Mouse (Mus musculus) NIH3T3 (cell line): ENCODE results near the gene Pde5a.

Experiments
- DNase-seq: peaks from one replicate; pipeline ENCODE4 v3.0.0-alpha.2; 2012; ENCODE audit warnings: low read depth

The Pde5a gene

DNA sequence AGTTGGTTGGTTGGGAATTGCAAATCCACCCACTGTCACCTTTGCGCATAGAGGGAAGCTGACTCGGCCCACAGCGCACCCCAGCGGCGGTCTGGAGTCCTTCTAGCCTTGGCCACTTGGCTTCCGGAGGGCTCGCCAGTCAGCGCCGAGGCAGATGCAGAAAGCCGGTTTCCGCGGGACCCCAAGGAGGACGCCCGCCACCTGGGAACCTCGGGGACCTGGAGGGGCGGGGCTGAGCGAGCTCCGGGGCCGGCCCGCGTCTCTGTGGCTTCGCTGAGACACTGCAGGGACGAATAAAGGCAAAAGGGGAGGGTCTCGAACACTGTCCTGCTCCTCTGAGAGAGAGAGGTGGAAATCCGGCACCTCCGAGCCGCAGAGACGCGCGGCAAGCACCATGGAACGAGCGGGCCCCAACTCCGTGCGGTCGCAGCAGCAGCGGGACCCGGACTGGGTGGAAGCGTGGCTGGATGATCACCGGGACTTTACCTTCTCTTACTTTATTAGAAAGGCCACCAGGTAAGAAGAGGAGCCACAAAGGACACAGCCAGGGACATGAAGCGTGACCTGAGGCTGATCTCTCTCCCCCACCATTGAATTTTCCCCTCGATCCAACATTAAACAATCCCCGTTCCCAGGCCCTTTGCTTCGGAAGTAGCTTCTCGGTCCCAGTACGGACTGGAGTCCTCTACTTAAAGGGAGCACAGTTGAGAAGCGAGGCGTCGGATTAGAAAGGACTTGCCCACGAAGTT lies at the start of gene Pde5a:
Gene Pde5a, plus strand, starts transcription at position 96 of the 749 bp plus-strand sequence.
- DNase-seq = no peak

DNA sequence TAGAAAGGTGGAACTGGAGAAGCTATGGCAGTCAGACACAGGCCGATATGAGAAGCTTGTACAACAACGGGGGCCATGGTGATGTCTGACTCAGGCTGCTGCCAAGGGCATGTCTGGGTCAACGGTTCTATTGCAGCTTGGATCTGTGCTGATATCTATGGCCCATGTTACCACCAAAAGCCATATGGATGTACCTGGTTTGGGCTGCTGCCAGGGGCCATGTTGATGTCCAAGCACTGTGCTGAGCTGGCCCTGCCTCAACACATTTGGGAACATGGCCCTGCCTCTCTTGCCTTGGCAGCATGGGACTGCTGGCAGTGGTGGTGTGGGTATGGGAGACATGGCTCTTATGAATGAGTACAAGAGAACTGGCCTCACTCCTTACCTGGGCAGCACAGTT lies 47.9 kb upstream of the Pde5a start:
- DNase-seq = no peak

DNA sequence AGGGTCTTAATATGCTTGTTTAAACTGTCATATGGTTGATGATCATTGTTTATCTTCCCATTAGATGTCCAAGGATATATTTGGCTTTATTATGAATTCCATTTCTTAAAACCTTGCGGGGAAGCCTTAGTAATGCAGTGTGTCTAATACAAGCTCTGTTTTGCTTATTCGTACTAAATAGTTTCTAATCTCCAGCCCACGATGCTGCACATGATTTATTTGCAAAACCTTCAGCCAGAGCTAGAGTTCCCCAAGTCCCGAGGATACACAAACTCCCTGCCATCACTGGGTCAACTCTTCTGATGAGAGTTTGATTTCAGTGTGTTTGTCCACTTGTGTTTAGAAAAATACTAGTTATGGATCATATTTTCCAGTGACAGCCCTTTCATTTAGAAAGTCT lies 46.4 kb upstream of the Pde5a start:
- DNase-seq = no peak

DNA sequence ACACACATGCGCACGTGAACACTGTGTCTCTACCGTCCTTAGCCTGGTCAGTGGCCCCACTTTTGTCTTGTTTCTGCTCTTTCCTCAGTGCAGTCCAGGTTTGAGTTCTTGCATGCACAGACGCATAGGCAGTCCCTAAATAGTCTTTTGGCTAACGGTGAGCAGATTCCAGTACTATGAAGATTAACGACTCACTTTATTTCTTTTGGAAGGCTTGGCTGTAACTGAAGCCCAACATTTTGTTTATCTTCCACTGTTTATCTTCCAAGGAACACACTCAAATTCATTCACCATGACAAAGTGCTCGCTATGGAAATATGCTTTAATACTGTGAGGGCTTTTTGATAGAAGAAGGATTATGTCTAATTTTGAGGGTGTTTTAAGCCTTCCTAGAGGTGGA lies 43.9 kb upstream of the Pde5a start:
- DNase-seq = peak; percentile 71

- DNase-seq = no peak
Measured at GRCm38 (mm10) chr3:122693039-122693438, 35.7 kb upstream of the Pde5a start.

DNA sequence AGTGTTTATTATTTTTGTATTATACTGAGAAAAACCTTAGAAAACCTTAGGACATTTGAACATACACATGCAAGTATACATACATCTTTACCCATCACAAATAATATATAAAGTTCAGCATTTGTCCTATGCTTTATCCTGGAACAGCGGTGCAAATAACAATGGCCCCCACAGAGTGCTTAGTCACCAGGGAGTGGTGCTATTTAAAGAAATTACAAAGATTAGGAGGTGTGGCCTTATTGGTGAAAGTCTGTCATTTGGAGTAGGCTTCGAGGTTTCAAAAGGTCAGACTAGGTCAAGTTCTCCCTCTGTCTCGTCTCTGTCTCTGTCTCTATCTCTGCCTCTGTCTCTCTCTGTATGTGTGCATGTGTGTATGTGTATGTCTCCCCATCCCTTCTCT lies 32.9 kb upstream of the Pde5a start:
- DNase-seq = no peak

- no peak for DNase-seq
Measured at GRCm38 (mm10) chr3:122696672-122697071, 32.1 kb upstream of the Pde5a start.

- DNase-seq = peak; percentile 41
Measured at GRCm38 (mm10) chr3:122704209-122704608, 24.5 kb upstream of the Pde5a start.

DNA sequence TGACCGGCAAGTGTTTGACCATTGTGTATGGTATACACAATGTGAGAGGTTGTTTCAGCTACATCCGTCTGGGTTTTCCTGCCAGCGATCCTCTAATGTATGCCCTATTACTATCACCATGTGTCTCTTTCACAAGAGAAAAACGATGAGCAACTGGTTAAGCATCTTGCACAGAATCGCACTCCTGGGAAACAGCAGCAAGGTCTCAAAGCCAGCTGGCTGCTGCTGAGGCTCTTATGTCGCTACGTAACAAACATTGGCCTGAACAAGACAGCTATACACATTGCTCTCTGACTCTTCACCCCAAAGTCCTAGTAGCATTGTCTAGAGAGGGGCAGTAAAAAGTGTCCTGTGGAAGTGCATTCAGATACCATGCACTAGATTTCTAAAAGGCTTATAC lies 23.5 kb upstream of the Pde5a start:
- peak; percentile 23 for DNase-seq

- no peak for DNase-seq
Measured at GRCm38 (mm10) chr3:122708485-122708884, 20.3 kb upstream of the Pde5a start.

DNA sequence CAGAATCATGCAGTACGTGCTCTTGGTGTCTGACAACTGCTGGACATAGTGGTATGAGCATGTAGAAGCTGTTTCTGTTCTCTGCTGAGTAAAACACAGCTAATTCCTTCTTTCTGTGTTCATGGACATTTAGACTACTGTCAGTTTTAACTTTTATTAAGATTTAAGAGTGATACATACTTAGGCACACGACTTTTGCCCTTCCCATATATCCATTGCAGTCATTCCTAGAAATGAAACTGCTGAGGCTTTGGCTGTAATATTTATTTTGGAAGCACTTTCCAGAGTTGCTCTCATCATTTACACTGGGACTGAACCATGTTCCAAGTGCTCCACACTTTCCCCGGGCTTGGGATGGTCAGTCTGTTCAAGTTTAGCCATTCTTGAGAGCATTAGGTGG lies 18.6 kb upstream of the Pde5a start:
- peak; percentile 35 for DNase-seq

DNA sequence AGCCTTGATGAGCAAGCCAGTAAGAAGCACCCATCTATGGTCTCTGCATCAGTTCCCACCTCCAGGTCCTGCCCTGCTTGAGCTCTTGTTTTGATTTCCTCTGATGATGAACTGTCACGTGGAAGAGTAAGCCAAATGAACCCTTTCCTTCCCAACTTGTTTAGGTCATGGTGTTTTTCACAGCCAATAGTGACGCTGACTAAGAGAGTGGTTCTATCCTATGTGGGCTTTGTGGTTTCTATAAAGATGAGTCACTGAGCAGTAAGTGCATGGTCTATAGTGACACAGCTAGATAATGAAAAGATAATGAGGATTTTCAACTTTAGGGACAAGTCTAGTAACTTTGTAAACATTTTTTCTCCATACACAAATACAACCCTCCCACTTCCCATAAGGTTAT lies 10.1 kb upstream of the Pde5a start:
- DNase-seq = no peak

DNA sequence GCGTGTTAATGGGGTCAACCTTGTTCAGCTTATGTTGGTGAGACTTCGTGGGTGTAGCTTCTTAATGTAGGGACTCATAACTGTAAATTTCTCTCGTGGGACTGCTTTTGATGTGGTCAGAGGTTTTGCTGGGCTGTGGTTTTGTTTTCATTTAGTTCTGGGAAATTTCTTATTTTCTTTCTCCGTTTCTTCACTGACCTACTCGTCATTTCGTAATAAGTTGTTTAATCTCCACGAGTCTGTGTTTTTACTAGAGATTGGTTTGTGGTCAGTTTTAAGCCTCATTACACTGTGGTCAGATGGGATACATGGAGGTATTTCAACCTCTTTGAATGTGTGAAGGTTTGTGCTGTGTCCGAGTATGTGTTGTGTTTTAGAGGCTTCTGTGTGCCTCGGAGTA lies 7.2 kb upstream of the Pde5a start:
- DNase-seq = no peak

- no peak for DNase-seq
Measured at GRCm38 (mm10) chr3:122729601-122729959, 833 bp downstream of the Pde5a start.

DNA sequence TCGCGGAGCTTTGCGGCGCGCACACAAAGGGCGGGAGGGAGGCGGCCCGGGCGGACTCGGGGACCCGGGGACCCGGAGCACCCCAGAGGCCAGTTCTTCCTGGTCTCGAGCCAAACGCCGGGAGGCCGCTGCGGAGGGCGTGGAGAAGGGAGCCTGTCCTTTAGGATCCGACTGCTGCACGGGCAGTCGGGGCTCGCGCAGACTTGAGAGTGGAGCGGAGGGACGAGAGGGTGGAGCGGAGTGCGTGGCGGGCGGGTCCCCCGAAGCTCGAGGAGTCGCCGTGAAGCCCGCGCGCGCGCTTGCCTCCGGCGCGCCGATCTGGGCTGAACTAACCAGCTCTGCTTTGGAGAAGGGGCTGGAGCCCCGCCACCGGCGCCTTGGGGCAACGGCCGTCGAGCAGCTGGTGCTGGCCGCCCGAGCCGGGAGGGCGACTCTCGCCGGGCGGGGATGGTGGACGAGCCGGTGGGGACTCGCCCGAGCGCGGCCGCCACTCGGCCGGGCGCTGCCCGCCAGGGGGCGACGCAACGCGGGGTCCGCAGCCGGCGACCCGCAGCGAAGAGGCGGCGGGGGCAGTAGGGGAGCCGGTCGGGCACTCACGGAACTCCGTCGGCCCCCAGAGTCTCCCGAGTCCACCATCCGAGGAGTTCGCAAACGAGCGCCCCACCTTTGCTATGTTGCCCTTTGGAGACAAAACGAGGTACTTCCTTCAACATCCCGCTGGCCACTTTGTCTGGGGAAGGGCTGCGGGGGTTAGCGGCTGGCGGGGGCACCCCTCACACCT lies 1.4 kb downstream of the Pde5a start:
- DNase-seq = no peak

- DNase-seq = no peak
Measured at GRCm38 (mm10) chr3:122730741-122731235, 2.0 kb downstream of the Pde5a start.

DNA sequence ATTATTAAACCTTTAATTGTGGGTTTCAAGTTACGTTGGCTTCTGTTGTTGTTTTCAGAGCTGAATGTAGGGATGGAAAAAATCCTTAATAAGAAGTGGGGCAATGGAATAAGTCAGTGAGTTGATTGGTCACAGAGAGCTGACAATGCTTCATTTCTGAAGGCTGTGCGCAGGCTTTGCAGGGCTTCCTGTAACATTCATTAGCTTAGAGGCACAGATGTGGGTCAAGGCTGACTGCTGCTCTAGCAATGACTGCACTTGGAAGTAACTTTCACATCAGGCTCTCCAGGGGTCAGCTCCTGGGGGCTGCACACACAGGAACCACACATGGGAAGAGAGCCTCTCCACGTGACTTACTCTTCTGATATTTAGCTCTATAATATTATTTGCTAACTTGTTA lies 5.1 kb downstream of the Pde5a start:
- no peak for DNase-seq

DNA sequence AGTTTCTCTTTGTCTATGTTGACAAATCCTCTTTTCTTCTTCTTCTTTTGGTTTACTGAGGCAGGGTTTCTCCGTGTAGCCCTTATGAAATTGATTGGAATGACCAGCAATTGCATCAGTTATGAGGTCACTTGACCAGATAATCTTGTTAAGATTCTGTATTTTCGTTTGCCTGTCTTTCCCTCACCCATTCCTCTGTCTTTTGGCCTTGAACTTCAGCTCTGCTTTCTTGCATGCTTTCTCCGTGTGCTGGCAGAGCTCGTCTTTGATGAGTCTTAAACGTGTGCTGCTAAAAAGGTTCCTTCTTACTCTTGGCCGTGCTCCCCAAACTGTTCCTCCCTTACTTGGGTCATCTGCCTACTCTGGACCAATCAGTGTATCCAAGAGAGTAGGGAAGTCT lies 5.6 kb downstream of the Pde5a start:
- DNase-seq = no peak

- DNase-seq = no peak
Measured at GRCm38 (mm10) chr3:122739460-122739859, 10.7 kb downstream of the Pde5a start.

GRCm38 (mm10) chr3:122744265-122744664 lies 15.5 kb downstream of the Pde5a start:
- no peak for DNase-seq

DNA sequence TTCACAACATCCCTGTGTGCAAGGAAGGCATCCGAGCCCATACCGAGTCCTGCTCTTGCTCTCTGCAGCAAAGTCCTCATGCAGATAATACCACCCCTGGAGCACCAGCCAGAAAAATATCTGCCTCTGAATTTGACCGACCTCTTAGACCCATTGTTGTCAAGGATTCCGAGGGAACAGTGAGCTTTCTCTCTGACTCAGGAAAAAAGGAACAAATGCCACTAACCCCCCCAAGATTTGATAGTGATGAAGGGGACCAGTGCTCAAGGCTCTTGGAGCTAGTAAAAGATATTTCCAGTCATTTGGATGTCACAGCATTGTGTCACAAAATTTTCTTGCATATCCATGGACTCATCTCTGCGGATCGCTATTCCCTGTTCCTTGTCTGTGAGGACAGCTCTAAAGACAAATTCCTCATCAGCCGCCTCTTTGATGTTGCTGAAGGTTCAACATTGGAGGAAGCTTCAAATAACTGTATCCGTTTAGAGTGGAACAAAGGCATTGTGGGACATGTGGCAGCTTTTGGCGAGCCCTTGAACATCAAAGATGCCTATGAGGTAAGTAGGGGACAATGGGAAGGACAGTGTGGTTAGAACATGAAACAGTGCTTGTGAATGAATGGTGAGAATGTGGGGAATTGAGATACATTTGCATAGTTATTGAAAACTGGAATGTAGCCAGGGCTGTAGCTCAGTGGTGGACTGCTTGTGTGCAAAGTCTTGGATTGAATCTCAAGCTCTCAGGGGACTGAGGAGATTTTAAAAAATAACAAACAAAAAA lies 19.4 kb downstream of the Pde5a start:
- DNase-seq = no peak

- no peak for DNase-seq
Measured at GRCm38 (mm10) chr3:122763240-122763761, 34.6 kb downstream of the Pde5a start.
